8 mouse cellular contexts compared by ENCODE assay signal in genomic region chr3:83789651-83790451, GRCm38 (mm10). TPM values are rescaled to one million over a fixed set of nuclear protein-coding genes. Genes with fewer than 3 reads are reported as not detected.
DNase-seq lines count a peak whose midpoint lies in the region; ATAC-seq and TF ChIP-seq lines count a peak whose summit lies in the region.

No protein-coding gene starts in this region.

- peak; percentile 25 for DNase-seq in gastrocnemius, adult 2 months
- no peak for DNase-seq in gastrocnemius, postnatal 25 days
- peak; percentile 66 for DNase-seq in 3134 (ENCODE audit: extremely low read depth, insufficient read length, low spot score)
- DNase-seq in retina, embryonic 14.5 days (ENCODE audit: low spot score), result peak; percentile 68
- no peak for DNase-seq in left cerebral cortex, adult 18-20 months (ENCODE audit: low spot score in 2 of 2)

- H3K4me3 ChIP-seq in gastrocnemius, adult 2 months, result peak overlapping the region; percentile 73
- H3K4me3 ChIP-seq in bone marrow, adult 2 months (replicated peaks; ENCODE audit: control insufficient read depth, low read depth, low read length), result peak overlapping the region; percentile 16
- H3K4me3 ChIP-seq in heart, embryonic 13.5 days, result peak overlapping the region; percentile 66
- peak overlapping the region; percentile 54 for H3K4me3 ChIP-seq in liver, embryonic 12.5 days

- intact Hi-C loops in gastrocnemius, adult 2 months (cut with DNase I), result no loop called here

- TF ChIP-seq CTCF in gastrocnemius, adult 2 months (IDR thresholded peaks at IDR 0.05), result no peak
- TF ChIP-seq CTCF in bone marrow, adult 2 months (IDR thresholded peaks at IDR 0.05; ENCODE audit: control insufficient read depth, insufficient read depth, low read length), result no peak

- no peaks in the 10 kb centered on the region for H3K9me3 ChIP-seq in heart, embryonic 13.5 days
- no peaks in the 10 kb centered on the region for H3K9me3 ChIP-seq in liver, embryonic 12.5 days (replicated peaks)

- no peaks in the 10 kb centered on the region for H3K36me3 ChIP-seq in heart, embryonic 13.5 days
- H3K36me3 ChIP-seq in liver, embryonic 12.5 days, result no peaks in the 10 kb centered on the region

- no peak for ATAC-seq in heart, embryonic 13.5 days (ENCODE audit: extremely low read depth, insufficient number of reproducible peaks, low FRiP score, low TSS enrichment)
- ATAC-seq in liver, embryonic 12.5 days, result no peak

- H3K27me3 ChIP-seq in heart, embryonic 13.5 days (replicated peaks), result peaks cover 16% of the 10 kb centered on the region
- peaks cover 47% of the 10 kb centered on the region for H3K27me3 ChIP-seq in liver, embryonic 12.5 days (replicated peaks)

- WGBS in bone marrow, adult 2 months, result 2% methylated on average over 44 of the region's 44 CpGs
- WGBS in heart, embryonic 13.5 days, result 2% methylated on average over 44 of the region's 44 CpGs
- 2% methylated on average over 44 of the region's 44 CpGs for WGBS in liver, embryonic 12.5 days (ENCODE audit: insufficient replicate concordance)

- H3K9ac ChIP-seq in heart, embryonic 13.5 days, result peak overlapping the region; percentile 78
- 0 out of 2 replicates have a peak overlapping the region, but pooled peaks have one; percentile 12 for H3K9ac ChIP-seq in liver, embryonic 12.5 days

- no peaks in the 10 kb centered on the region; the same call in 1 of the 2 replicates for H3K4me1 ChIP-seq in bone marrow, adult 2 months (ENCODE audit: control insufficient read depth, insufficient read depth, low read length)
- peaks cover 2% of the 10 kb centered on the region for H3K4me1 ChIP-seq in heart, embryonic 13.5 days
- peaks cover 7% of the 10 kb centered on the region; the same call in 1 of the 2 replicates for H3K4me1 ChIP-seq in liver, embryonic 12.5 days

- no peak overlapping the region for H3K27ac ChIP-seq in gastrocnemius, adult 2 months
- H3K27ac ChIP-seq in bone marrow, adult 2 months (ENCODE audit: control insufficient read depth, insufficient read depth, low read depth, low read length, poor library complexity), result no peak overlapping the region
- H3K27ac ChIP-seq in heart, embryonic 13.5 days (replicated peaks), result no peak overlapping the region
- no peak overlapping the region for H3K27ac ChIP-seq in liver, embryonic 12.5 days

- peak overlapping the region; percentile 81 for H3K4me2 ChIP-seq in heart, embryonic 13.5 days
- H3K4me2 ChIP-seq in liver, embryonic 12.5 days, result peak overlapping the region; percentile 72

- TF ChIP-seq POLR2A in bone marrow, adult 2 months (IDR thresholded peaks at IDR 0.05; ENCODE audit: borderline replicate concordance, control insufficient read depth, low read depth, low read length), result no peak

RNA-seq across cellular contexts. Expression of gene Sfrp2, which starts 23.7 kb away (rescaled TPM):
- total RNA-seq in gastrocnemius, adult 2 months (2021), result 1 to 10 TPM; 1.2 to 7.1 TPM
- 10 to 100 TPM in 1 of 2 experiments, 1 to 10 TPM in 1; 4.0 to 22.4 TPM for total RNA-seq in gastrocnemius, postnatal 25 days (2021)
- polyA plus RNA-seq in bone marrow, adult 2 months (2011; ENCODE audit: insufficient read depth, insufficient read length, low replicate concordance, missing spikeins), result not detected in 2 replicates
- polyA plus RNA-seq in heart, embryonic 13.5 days (2015; fragmentation: Nextera tagmentation; extraction: Ambion mirVana), result 183 and 194 TPM in 2 replicates
- 10.9 and 13.4 TPM in 2 replicates for polyA plus RNA-seq in liver, embryonic 12.5 days (2016; fragmentation: Nextera tagmentation; extraction: Ambion mirVana)
- 1 to 10 TPM; 1.5 to 2.4 TPM for total RNA-seq in left cerebral cortex, adult 18-20 months (2021)

RNA-seq across cellular contexts. Expression of gene Tlr2, which starts 51.7 kb away (rescaled TPM):
- total RNA-seq in gastrocnemius, adult 2 months (2021), result under 1 TPM; 0.31 to 0.75 TPM
- total RNA-seq in gastrocnemius, postnatal 25 days (2021), result under 1 TPM; 0.61 to 0.64 TPM
- 1.9 and 4.6 TPM in 2 replicates for polyA plus RNA-seq in bone marrow, adult 2 months (2011; ENCODE audit: insufficient read depth, insufficient read length, low replicate concordance, missing spikeins)
- polyA plus RNA-seq in heart, embryonic 13.5 days (2015; fragmentation: Nextera tagmentation; extraction: Ambion mirVana), result 2.6 and 3.4 TPM in 2 replicates
- polyA plus RNA-seq in liver, embryonic 12.5 days (2016; fragmentation: Nextera tagmentation; extraction: Ambion mirVana), result 3.0 and 3.2 TPM in 2 replicates
- total RNA-seq in left cerebral cortex, adult 18-20 months (2021), result under 1 TPM; 0.77 to 0.84 TPM

Comparison
In these comparisons a context has a peak if more than half of its experiments do, and no peak if none do; other contexts are left out.
1. DNase-seq: peak in gastrocnemius, adult 2 months (single experiment), 3134 (single experiment) and retina, embryonic 14.5 days (single experiment); none in gastrocnemius, postnatal 25 days (single experiment) and left cerebral cortex, adult 18-20 months (0 of 2).
2. H3K4me3 ChIP-seq: peak in every context shown above with its lines; median percentile 73 in gastrocnemius, adult 2 months; 66 in heart, embryonic 13.5 days; 54 in liver, embryonic 12.5 days; 16 in bone marrow, adult 2 months.